Mouse (Mus musculus) cerebellum, postnatal 10 days (tissue): Measurements from ENCODE around the gene Styk1.
"Not testable (repeated sequence)": the region's sequence is repeated elsewhere in the genome, so short reads cannot be mapped to it uniquely, and the experiment has no call there.

Experiments used
- DNase-seq, 2 experiments: peaks; one replicate each; pipeline ENCODE4 v3.0.0; 2021; ENCODE audit warnings: mixed read lengths in 2 of 2

Styk1 gene

GRCm38 (mm10) chr6:131290430-131290829 lies 63.0 kb downstream of the Styk1 start:
- DNase-seq, result peak; percentile 66 to 76

- DNase-seq, result not testable (repeated sequence)
These were observed 75.2 kb downstream of the Styk1 start for GRCm38 (mm10) chr6:131278160-131278559.

- no peak for DNase-seq
These were observed 76.7 kb downstream of the Styk1 start for GRCm38 (mm10) chr6:131276659-131277058.

GRCm38 (mm10) chr6:131272311-131272710 lies 81.1 kb downstream of the Styk1 start:
- no peak for DNase-seq

GRCm38 (mm10) chr6:131270312-131270711 lies 83.1 kb downstream of the Styk1 start:
- DNase-seq, result no peak

GRCm38 (mm10) chr6:131269599-131269998 lies 83.8 kb downstream of the Styk1 start:
- no peak for DNase-seq

- DNase-seq, result no peak
These were observed 89.2 kb downstream of the Styk1 start for GRCm38 (mm10) chr6:131264175-131264574.

GRCm38 (mm10) chr6:131262778-131263177 lies 90.6 kb downstream of the Styk1 start:
- no peak for DNase-seq

- no peak for DNase-seq
These were observed 91.4 kb downstream of the Styk1 start for GRCm38 (mm10) chr6:131262009-131262408.
